In genomic region chr1:153617340-153617830, GRCm38 (mm10) we compare ENCODE assay signal across 24 mouse cellular contexts. TPM values are rescaled to one million over a fixed set of nuclear protein-coding genes. Genes with fewer than 3 reads are reported as not detected.
A peak's percentile ranks its signal among the peaks of the same experiment; 100 is the strongest.
DNase-seq lines count a peak whose midpoint lies in the region; ATAC-seq and TF ChIP-seq lines count a peak whose summit lies in the region.
"Had no signal": no experiment of that assay in that cellular context is flagged by ENCODE, and none has a peak within 500 bp of the region (broad histone marks: within the 10 kb centered on the region; RNA-seq: fewer than 3 reads in every experiment).

No protein-coding gene starts in this region.

- H3K27me3 ChIP-seq in thymus, adult 2 months (ENCODE audit: control insufficient read depth, insufficient read depth, low read length) = no peaks in the 10 kb centered on the region
- H3K27me3 ChIP-seq in kidney, embryonic 14.5 days (ENCODE audit: control insufficient read depth, insufficient read depth, low read length) = no peaks in the 10 kb centered on the region
- H3K27me3 ChIP-seq: liver, embryonic 15.5 days; neural tube, embryonic 15.5 days; stomach, embryonic 15.5 days had no signal

- no peak overlapping the region for H3K4me3 ChIP-seq in thymus, adult 2 months (ENCODE audit: control insufficient read depth, insufficient read depth, low read length)
- no peak overlapping the region for H3K4me3 ChIP-seq in kidney, embryonic 14.5 days (ENCODE audit: low read length)
- H3K4me3 ChIP-seq: forebrain, embryonic 10.5 days; liver, embryonic 15.5 days; neural tube, embryonic 15.5 days; stomach, embryonic 15.5 days had no signal

- H3K9me3 ChIP-seq in kidney, embryonic 14.5 days (ENCODE audit: control insufficient read depth, low read length) = no peaks in the 10 kb centered on the region
- H3K9me3 ChIP-seq: forebrain, embryonic 10.5 days; liver, embryonic 15.5 days; neural tube, embryonic 15.5 days; stomach, embryonic 15.5 days had no signal

- peak; percentile 60 for ATAC-seq in common myeloid progenitor, adult 5-6 weeks (replicated peaks; ENCODE audit: low read depth, poor library complexity, severe bottlenecking)
- 0 out of 2 replicates have a peak, but pooled peaks have one; percentile 34 for ATAC-seq in megakaryocyte progenitor cell, adult 5-6 weeks (replicated peaks; ENCODE audit: poor library complexity)
- no peak for ATAC-seq in kidney, embryonic 14.5 days (ENCODE audit: low FRiP score, low TSS enrichment)
- ATAC-seq: hindbrain, embryonic 16.5 days; lung, postnatal 0 days had no signal

- no peak for TF ChIP-seq POLR2A in thymus, adult 2 months (IDR thresholded peaks at IDR 0.05; ENCODE audit: control insufficient read depth, extremely low read depth, insufficient read depth, low read length, poor library complexity)

- H3K27ac ChIP-seq in thymus, adult 2 months (ENCODE audit: control insufficient read depth, insufficient read depth, low read length) = no peak overlapping the region
- H3K27ac ChIP-seq in kidney, embryonic 14.5 days (ENCODE audit: low read depth, low read length) = no peak overlapping the region
- H3K27ac ChIP-seq: forebrain, embryonic 10.5 days; liver, embryonic 15.5 days; neural tube, embryonic 15.5 days; stomach, embryonic 15.5 days had no signal

- peaks cover 4% of the 10 kb centered on the region; the same call in 1 of the 2 replicates for H3K4me1 ChIP-seq in thymus, adult 2 months (replicated peaks; ENCODE audit: control insufficient read depth, insufficient read depth, low read length)
- H3K4me1 ChIP-seq in kidney, embryonic 14.5 days (ENCODE audit: control insufficient read depth, insufficient read depth, low read length) = no peaks in the 10 kb centered on the region
- H3K4me1 ChIP-seq: forebrain, embryonic 10.5 days; liver, embryonic 15.5 days; neural tube, embryonic 15.5 days; stomach, embryonic 15.5 days had no signal

- H3K36me3 ChIP-seq in thymus, adult 2 months (ENCODE audit: control insufficient read depth, insufficient read depth, low read length) = no peaks in the 10 kb centered on the region
- no peaks in the 10 kb centered on the region for H3K36me3 ChIP-seq in kidney, embryonic 14.5 days (ENCODE audit: control insufficient read depth, insufficient read depth, low read length)
- H3K36me3 ChIP-seq: forebrain, embryonic 10.5 days; liver, embryonic 15.5 days; neural tube, embryonic 15.5 days; stomach, embryonic 15.5 days had no signal

- no peak overlapping the region for H3K9ac ChIP-seq in kidney, embryonic 14.5 days (ENCODE audit: low read depth, low read length)
- H3K9ac ChIP-seq: liver, embryonic 15.5 days; neural tube, embryonic 15.5 days; stomach, embryonic 15.5 days had no signal

- 21% methylated on average over 9 of the region's 9 CpGs for WGBS in thymus, adult 2 months
- 91% methylated on average over 9 of the region's 9 CpGs for WGBS in kidney, embryonic 14.5 days

- peak; percentile 31 for DNase-seq in thymus, adult 2 months
- DNase-seq in thymus, postnatal 0 days (ENCODE audit: low spot score) = no peak
- DNase-seq in thymus, postnatal 4 days = peak; percentile 35
- DNase-seq in embryo, embryonic 10.5 days (ENCODE audit: low spot score) = no peak
- DNase-seq in adrenal gland, postnatal 36 days = no peak
- DNase-seq: adrenal gland, postnatal 14 days; cerebellum, adult 18-20 months; gastrocnemius, postnatal 36 days; kidney, adult 18-20 months; kidney, postnatal 36 days; retina, postnatal 1 day; right cerebral cortex, postnatal 4 days had no signal

- TF ChIP-seq CTCF in thymus, adult 2 months (IDR thresholded peaks at IDR 0.05; ENCODE audit: borderline replicate concordance, control insufficient read depth, extremely low read depth, insufficient read depth, low read length, poor library complexity) = no peak

- H3K4me2 ChIP-seq in kidney, embryonic 14.5 days (replicated peaks; ENCODE audit: low read depth, low read length) = no peak overlapping the region
- H3K4me2 ChIP-seq: heart, embryonic 11.5 days; liver, embryonic 15.5 days; midbrain, embryonic 11.5 days; neural tube, embryonic 15.5 days; stomach, embryonic 15.5 days had no signal

RNA-seq across cellular contexts. Expression of gene Rgs8, which starts 35.4 kb away (rescaled TPM):
- 0.11 and 0.20 TPM in 2 replicates for polyA plus RNA-seq in thymus, adult 2 months (2012; rRNA removed)
- 0.14 and 0.35 TPM in 2 replicates for polyA plus RNA-seq in thymus, postnatal 0 days (2015; fragmentation: Nextera tagmentation; extraction: Ambion mirVana)
- 0.05 and 0.34 TPM in 2 replicates for total RNA-seq in common myeloid progenitor, adult 5-6 weeks (2017)
- 0.17 and 1.1 TPM in 2 replicates for total RNA-seq in megakaryocyte progenitor cell, adult 5-6 weeks (2015)
- total RNA-seq in megakaryocyte progenitor cell, adult 5-6 weeks (2017) = 0.25 and 0.37 TPM in 2 replicates
- 0.04 and 0.10 TPM in 2 replicates for polyA plus RNA-seq in kidney, embryonic 14.5 days (2014; fragmentation: Nextera tagmentation; extraction: Ambion mirVana)
- under 1 TPM in 1 of 2 experiments, not detected in 1; 0.07 TPM for total RNA-seq in adrenal gland, postnatal 36 days (2021)
- total RNA-seq: heart, postnatal 25 days had no signal

Comparison
In these comparisons a context has a peak if more than half of its experiments do, and no peak if none do; other contexts are left out.
1. DNase-seq: peak in thymus, adult 2 months (single experiment) and thymus, postnatal 4 days (single experiment); none in thymus, postnatal 0 days (single experiment), embryo, embryonic 10.5 days (single experiment) and adrenal gland, postnatal 36 days (0 of 2).